Mouse (Mus musculus): Measurements from ENCODE around the gene Capns1. TPM values are rescaled to one million over a fixed set of nuclear protein-coding genes. Genes with fewer than 3 reads are reported as not detected.
"Not testable (repeated sequence)": the region's sequence is repeated elsewhere in the genome, so short reads cannot be mapped to it uniquely, and the experiment has no call there.

The Capns1 gene
- polyA plus RNA-seq (2015; fragmentation: Nextera tagmentation; extraction: Ambion mirVana): 36.2 and 40.8 TPM in 2 replicates

GRCm38 (mm10) chr7:30198481-30198971 is at the start of gene Capns1:
Capns1 (minus strand) TSS chr7:30198811.
- Histone ChIP-seq H3K9me3 (replicated peaks) (no peaks in the 10 kb centered on the region), H3K4me3 (replicated peaks) (no peak within 1 kb of the TSS), H3K4me1 (replicated peaks) (peaks cover 40% of the 10 kb centered on the region), H3K27ac (replicated peaks) (no peak within 1 kb of the TSS), H3K36me3 (replicated peaks) (no peaks in the 10 kb centered on the region), H3K27me3 (no peaks in the 10 kb centered on the region), H3K4me2 (peak within 1 kb of the TSS; percentile 31; the same call in 1 of the 2 replicates), H3K9ac (no peak within 1 kb of the TSS)
- WGBS (ENCODE audit: insufficient replicate concordance): 5% methylated on average over 8 of the region's 8 CpGs
- ATAC-seq (ENCODE audit: insufficient read depth): no peak

GRCm38 (mm10) chr7:30237374-30237773 is 38.8 kb upstream of the Capns1 start:
- H3K9me3 ChIP-seq (replicated peaks); H3K4me2 ChIP-seq; H3K27me3 ChIP-seq; ATAC-seq (ENCODE audit: insufficient read depth); H3K27ac ChIP-seq (replicated peaks); H3K4me3 ChIP-seq (replicated peaks); H3K9ac ChIP-seq: not testable (repeated sequence)
- WGBS (ENCODE audit: insufficient replicate concordance): 63% methylated on average over 3 of the region's 3 CpGs
- Histone ChIP-seq H3K36me3 (replicated peaks) (peaks cover 40% of the 10 kb centered on the region), H3K4me1 (replicated peaks) (peaks cover 13% of the 10 kb centered on the region)

DNA sequence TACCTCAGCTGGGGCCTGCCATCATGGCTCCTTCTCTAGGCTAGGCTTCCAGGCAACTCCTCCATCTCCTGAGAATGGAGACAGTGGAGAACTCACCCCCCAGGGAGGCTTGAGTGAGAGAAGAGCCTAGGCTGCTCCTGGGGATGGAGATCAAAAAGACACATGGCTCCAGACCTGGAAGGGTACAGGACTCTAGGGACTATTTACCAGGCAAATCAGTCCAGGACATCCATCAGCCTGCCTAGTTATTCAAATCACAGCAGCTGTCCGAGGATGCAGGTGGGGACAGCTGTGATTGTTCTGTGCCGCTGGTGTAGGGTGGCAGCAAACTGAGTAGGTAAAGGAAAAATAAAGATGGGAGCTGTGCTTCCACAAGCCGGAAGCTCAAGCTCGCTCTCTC is 37.0 kb upstream of the Capns1 start, which contains the start of gene Ovol3:
TSS of gene Ovol3 (minus strand) at position 101 of the 400 bp plus-strand sequence.
- 67% methylated on average over 4 of the region's 4 CpGs for WGBS (ENCODE audit: insufficient replicate concordance)

DNA sequence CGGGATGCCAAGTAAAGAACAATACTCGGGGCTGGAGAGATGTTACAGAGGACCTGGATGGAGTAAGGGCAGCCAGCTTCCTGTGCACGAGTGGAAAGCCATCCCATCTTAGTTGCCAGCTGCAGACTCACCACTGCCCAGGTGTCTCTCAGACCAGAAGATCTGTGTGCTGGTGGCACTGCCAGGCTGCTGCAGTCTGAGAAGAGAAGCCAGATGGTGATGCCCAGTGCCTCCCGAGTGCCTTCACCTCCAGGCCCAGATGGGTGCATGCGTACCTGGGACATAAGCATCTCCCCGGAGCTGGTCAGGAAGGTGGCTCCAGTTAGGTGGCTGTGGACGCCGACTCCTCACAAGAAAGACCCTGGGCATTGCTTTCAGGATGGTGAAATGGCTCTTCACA is 36.5 kb upstream of the Capns1 start:
- Histone ChIP-seq H3K9me3 (replicated peaks) (no peaks in the 10 kb centered on the region), H3K27me3 (no peaks in the 10 kb centered on the region), H3K4me1 (replicated peaks) (peaks cover 25% of the 10 kb centered on the region), H3K36me3 (replicated peaks) (peaks cover 17% of the 10 kb centered on the region), H3K27ac (replicated peaks) (no peak overlapping the region), H3K4me2 (no peak overlapping the region), H3K9ac (no peak overlapping the region), H3K4me3 (replicated peaks) (no peak overlapping the region)
- ATAC-seq (ENCODE audit: insufficient read depth): no peak
- WGBS (ENCODE audit: insufficient replicate concordance): 78% methylated on average over 8 of the region's 8 CpGs

More for the DNA sequence above, 37.0 kb upstream of the Capns1 start, which contains the start of gene Ovol3:
- Histone ChIP-seq H3K36me3 (replicated peaks) (peaks cover 22% of the 10 kb centered on the region), H3K4me2 (no peak within 1 kb of the TSS), H3K27me3 (no peaks in the 10 kb centered on the region), H3K27ac (replicated peaks) (no peak within 1 kb of the TSS), H3K9ac (no peak within 1 kb of the TSS), H3K9me3 (replicated peaks) (no peaks in the 10 kb centered on the region), H3K4me1 (replicated peaks) (peaks cover 23% of the 10 kb centered on the region), H3K4me3 (replicated peaks) (no peak within 1 kb of the TSS)
- ATAC-seq (ENCODE audit: insufficient read depth): no peak

- Histone ChIP-seq H3K4me1 (replicated peaks) (peaks cover 25% of the 10 kb centered on the region), H3K27me3 (no peaks in the 10 kb centered on the region), H3K36me3 (replicated peaks) (peaks cover 11% of the 10 kb centered on the region), H3K4me3 (replicated peaks) (no peak overlapping the region), H3K4me2 (no peak overlapping the region), H3K9ac (no peak overlapping the region), H3K9me3 (replicated peaks) (no peaks in the 10 kb centered on the region), H3K27ac (replicated peaks) (no peak overlapping the region)
- no peak for ATAC-seq (ENCODE audit: insufficient read depth)
- WGBS (ENCODE audit: insufficient replicate concordance): 84% methylated on average over 15 of the region's 15 CpGs
These were observed 35.8 kb upstream of the Capns1 start for GRCm38 (mm10) chr7:30234276-30234858.

- ATAC-seq (ENCODE audit: insufficient read depth): no peak
- no peak overlapping the region for H3K9ac ChIP-seq
- H3K36me3 ChIP-seq (replicated peaks): peaks cover 11% of the 10 kb centered on the region
- WGBS (ENCODE audit: insufficient replicate concordance): 83% methylated on average over 20 of the region's 20 CpGs
- no peaks in the 10 kb centered on the region for H3K9me3 ChIP-seq (replicated peaks)
- H3K27me3 ChIP-seq: no peaks in the 10 kb centered on the region
- peaks cover 25% of the 10 kb centered on the region for H3K4me1 ChIP-seq (replicated peaks)
- peak overlapping the region; percentile 75 for H3K4me3 ChIP-seq (replicated peaks)
- no peak overlapping the region for H3K27ac ChIP-seq (replicated peaks)
- H3K4me2 ChIP-seq: peak overlapping the region; percentile 95
These were observed 34.8 kb upstream of the Capns1 start for GRCm38 (mm10) chr7:30233387-30233786.

DNA sequence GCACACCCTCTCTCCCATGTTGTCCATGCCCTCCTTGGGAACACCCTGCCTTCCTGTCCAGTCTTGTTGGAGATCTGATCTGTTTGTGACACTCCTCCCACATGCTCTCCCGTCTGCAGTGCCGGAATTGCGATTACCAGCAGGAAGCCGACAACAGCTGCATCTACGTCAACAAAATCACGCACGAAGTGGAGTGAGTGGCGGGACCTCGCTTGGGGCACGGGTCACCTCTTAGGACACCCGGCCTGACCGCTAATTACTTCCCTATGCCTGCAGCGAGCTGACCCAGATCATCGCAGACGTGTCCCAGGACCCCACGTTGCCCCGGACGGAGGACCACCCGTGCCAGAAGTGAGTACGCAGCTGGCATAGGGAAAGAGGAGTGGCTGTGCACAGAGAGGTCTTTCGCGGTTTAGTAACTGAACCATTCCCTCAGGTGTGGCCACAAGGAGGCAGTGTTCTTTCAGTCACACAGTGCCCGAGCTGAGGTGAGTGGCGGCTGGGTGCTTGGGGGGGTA is 34.1 kb upstream of the Capns1 start:
- H3K4me2 ChIP-seq: peak overlapping the region; percentile 95
- H3K9ac ChIP-seq: peak overlapping the region; percentile 67
- WGBS (ENCODE audit: insufficient replicate concordance): 4% methylated on average over 24 of the region's 24 CpGs
- H3K4me1 ChIP-seq (replicated peaks): peaks cover 25% of the 10 kb centered on the region
- peak overlapping the region; percentile 75 for H3K4me3 ChIP-seq (replicated peaks)
- no peaks in the 10 kb centered on the region for H3K9me3 ChIP-seq (replicated peaks)
- no peaks in the 10 kb centered on the region for H3K27me3 ChIP-seq
- ATAC-seq (ENCODE audit: insufficient read depth): peak; percentile 9; the same call in 1 of the 2 replicates
- H3K36me3 ChIP-seq (replicated peaks): peaks cover 14% of the 10 kb centered on the region
- peak overlapping the region; percentile 92 for H3K27ac ChIP-seq (replicated peaks)

- peak within 1 kb of the TSS; percentile 92 for H3K27ac ChIP-seq (replicated peaks)
- peak; percentile 91 for ATAC-seq (ENCODE audit: insufficient read depth)
- H3K9me3 ChIP-seq (replicated peaks): no peaks in the 10 kb centered on the region
- H3K4me1 ChIP-seq (replicated peaks): peaks cover 25% of the 10 kb centered on the region
- WGBS (ENCODE audit: insufficient replicate concordance): under 1% methylated on average over 67 of the region's 67 CpGs
- no peaks in the 10 kb centered on the region for H3K27me3 ChIP-seq
- H3K4me2 ChIP-seq: peak within 1 kb of the TSS; percentile 95
- H3K36me3 ChIP-seq (replicated peaks): peaks cover 14% of the 10 kb centered on the region
- H3K4me3 ChIP-seq (replicated peaks): peak within 1 kb of the TSS; percentile 75
- H3K9ac ChIP-seq: peak within 1 kb of the TSS; percentile 67
These were observed 33.3 kb upstream of the Capns1 start, which contains the start of the genes Polr2i and Tbcb for GRCm38 (mm10) chr7:30231669-30232454. Polr2i (plus strand) TSS chr7:30231948. Tbcb (minus strand) TSS chr7:30232272.

- Histone ChIP-seq H3K36me3 (replicated peaks) (peaks cover 20% of the 10 kb centered on the region), H3K4me2 (peak overlapping the region; percentile 95), H3K27ac (replicated peaks) (peak overlapping the region; percentile 61; the same call in 1 of the 2 replicates), H3K9ac (peak overlapping the region; percentile 59), H3K9me3 (replicated peaks) (no peaks in the 10 kb centered on the region), H3K4me1 (replicated peaks) (peaks cover 25% of the 10 kb centered on the region), H3K4me3 (replicated peaks) (peak overlapping the region; percentile 75), H3K27me3 (no peaks in the 10 kb centered on the region)
- peak; percentile 20; the same call in 1 of the 2 replicates for ATAC-seq (ENCODE audit: insufficient read depth)
- WGBS (ENCODE audit: insufficient replicate concordance): 0% methylated on average over 14 of the region's 16 CpGs
These were observed 32.7 kb upstream of the Capns1 start for GRCm38 (mm10) chr7:30231328-30231668.

- no peak for ATAC-seq (ENCODE audit: insufficient read depth)
- 77% methylated on average over 12 of the region's 12 CpGs for WGBS (ENCODE audit: insufficient replicate concordance)
- H3K4me1 ChIP-seq (replicated peaks): peaks cover 17% of the 10 kb centered on the region
These were observed 25.6 kb upstream of the Capns1 start for GRCm38 (mm10) chr7:30224206-30224605.

GRCm38 (mm10) chr7:30222205-30222604 is 23.6 kb upstream of the Capns1 start:
- peak overlapping the region; percentile 9 for H3K4me2 ChIP-seq
- 58% methylated on average over 5 of the region's 5 CpGs for WGBS (ENCODE audit: insufficient replicate concordance)
- no peak overlapping the region for H3K4me3 ChIP-seq (replicated peaks)
- no peak overlapping the region for H3K27ac ChIP-seq (replicated peaks)
- no peaks in the 10 kb centered on the region for H3K27me3 ChIP-seq
- H3K9ac ChIP-seq: no peak overlapping the region
- peaks cover 33% of the 10 kb centered on the region for H3K36me3 ChIP-seq (replicated peaks)
- peak; percentile 52 for ATAC-seq (ENCODE audit: insufficient read depth)
- H3K9me3 ChIP-seq (replicated peaks): no peaks in the 10 kb centered on the region
- peaks cover 21% of the 10 kb centered on the region for H3K4me1 ChIP-seq (replicated peaks)

More at GRCm38 (mm10) chr7:30224206-30224605, 25.6 kb upstream of the Capns1 start:
- H3K4me3 ChIP-seq (replicated peaks): no peak overlapping the region
- H3K27ac ChIP-seq (replicated peaks): no peak overlapping the region
- H3K9me3 ChIP-seq (replicated peaks): no peaks in the 10 kb centered on the region
- peaks cover 36% of the 10 kb centered on the region for H3K36me3 ChIP-seq (replicated peaks)
- H3K9ac ChIP-seq: no peak overlapping the region
- H3K27me3 ChIP-seq: no peaks in the 10 kb centered on the region
- no peak overlapping the region for H3K4me2 ChIP-seq

Measured in liver, embryonic 15.5 days (tissue).